Mouse (Mus musculus): ENCODE data around the gene Celsr1. TPM values are rescaled to one million over a fixed set of nuclear protein-coding genes. Genes with fewer than 3 reads are reported as not detected.

Celsr1 gene
- total and polyA plus RNA-seq, 3 experiments: not detected

DNA sequence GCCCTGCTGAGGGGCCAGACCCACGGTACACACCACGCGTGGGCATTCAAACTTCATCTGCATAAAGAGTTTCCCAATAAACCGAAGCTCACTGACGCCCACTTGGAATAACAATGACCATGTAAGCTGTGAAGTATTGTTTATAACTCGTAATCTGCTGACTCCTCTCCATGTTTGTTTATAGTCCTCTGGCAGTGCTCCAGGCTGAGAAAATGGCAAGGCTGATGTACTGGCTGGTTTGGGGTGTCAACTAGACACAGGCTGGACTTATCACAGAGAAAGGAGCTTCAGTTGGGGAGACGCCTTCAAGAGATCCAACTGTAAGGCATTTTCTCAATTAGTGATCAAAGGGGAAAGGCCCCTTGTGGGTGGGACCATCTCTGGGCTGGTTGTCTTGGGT lies 18.6 kb downstream of the Celsr1 start:
- no peak overlapping the region for H3K4me3 ChIP-seq (replicated peaks in 1 of 3; ENCODE audit: low read depth in 2 of 3, low read length in 2 of 3, poor library complexity in 1 of 3)
- no peak overlapping the region for H3K27ac ChIP-seq (ENCODE audit: insufficient read depth, low read depth)
- dilution Hi-C loops (cut with MboI; ENCODE audit: extremely low pct_ligation_motif_present, extremely low pct_unique_long_range_greater_than_20kb, low sequenced_read_pairs) (no loop called here), in situ Hi-C loops (cut with MboI; ENCODE audit: low pct_ligation_motif_present, low pct_unique_long_range_greater_than_20kb, low sequenced_read_pairs) (loop anchor here (25.0 kb wide), 1 partner anchor 403 kb away; no protein-coding TSS in a partner anchor)
- H3K4me1 ChIP-seq (ENCODE audit: control insufficient read depth in 1 of 2, insufficient read depth in 2 of 2): peaks cover 0 to 3% of the 10 kb centered on the region in 2 experiments; a peak in 2 of 4 replicates
- H3K79me2 ChIP-seq (replicated peaks; ENCODE audit: control insufficient read depth, extremely low read depth, insufficient read depth, poor library complexity, severe bottlenecking): no peaks in the 10 kb centered on the region
- no peaks in the 10 kb centered on the region for H3K36me3 ChIP-seq (replicated peaks in 1 of 2; ENCODE audit: control insufficient read depth in 1 of 2, insufficient read depth in 1 of 2, low read length in 1 of 2)
- H3K4me2 ChIP-seq (ENCODE audit: insufficient read depth, low read depth, poor library complexity, severe bottlenecking): no peak overlapping the region
- no peak for DNase-seq (ENCODE audit: extremely low read depth)
- H3K9ac ChIP-seq (ENCODE audit: insufficient read depth, low read depth): no peak overlapping the region
- H3K9me3 ChIP-seq (replicated peaks; ENCODE audit: low read length): peaks cover 9% of the 10 kb centered on the region
- no peak for TF ChIP-seq NELFE (IDR thresholded peaks at IDR 0.05; ENCODE audit: low read depth, low read length)
- no peak for TF ChIP-seq RAD21 (IDR thresholded peaks at IDR 0.05; ENCODE audit: low read depth, low read length)
- TF ChIP-seq MAZ (IDR thresholded peaks at IDR 0.05; ENCODE audit: low read depth, low read length): no peak
- no peak for TF ChIP-seq TBP (conservative IDR thresholded peaks at IDR 0.05; ENCODE audit: low read depth, low read length)
- TF ChIP-seq SIN3A (IDR thresholded peaks at IDR 0.05; ENCODE audit: low read length): no peak
- TF ChIP-seq POLR2AphosphoS2 (IDR thresholded peaks at IDR 0.05; ENCODE audit: low read depth, low read length): no peak
- no peak for TF ChIP-seq ZKSCAN1 (IDR thresholded peaks at IDR 0.05; ENCODE audit: borderline replicate concordance, low read depth, low read length)
- no peak for TF ChIP-seq RCOR1 (conservative IDR thresholded peaks at IDR 0.05; ENCODE audit: low read depth, low read length)
- TF ChIP-seq MAFK (IDR thresholded peaks at IDR 0.05; ENCODE audit: insufficient replicate concordance, low read length): no peak
- H3K27me3 ChIP-seq (replicated peaks): no peaks in the 10 kb centered on the region

DNA sequence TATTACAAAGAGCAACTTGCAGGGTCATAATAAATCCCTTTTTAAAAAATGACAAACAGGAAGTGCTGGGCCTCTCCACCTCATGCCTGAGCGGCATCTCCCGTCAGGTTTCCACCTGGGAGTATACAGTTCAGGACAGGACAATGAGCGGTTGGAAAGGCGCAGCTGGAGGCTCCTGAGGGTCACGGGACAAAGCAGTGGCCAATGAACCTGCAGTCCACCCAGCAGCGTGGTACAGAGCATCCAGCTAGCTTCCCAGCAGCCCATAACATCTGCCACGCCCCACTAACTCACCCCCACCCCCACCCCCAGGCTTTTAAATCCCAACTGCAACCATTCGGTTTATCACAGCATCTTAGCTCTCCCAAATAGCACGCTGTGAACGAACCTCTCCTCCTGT lies 19.9 kb downstream of the Celsr1 start:
- H3K4me1 ChIP-seq (ENCODE audit: control insufficient read depth in 1 of 2, insufficient read depth in 2 of 2): no peaks in the 10 kb centered on the region
- dilution Hi-C loops (cut with MboI; ENCODE audit: extremely low pct_ligation_motif_present, extremely low pct_unique_long_range_greater_than_20kb, low sequenced_read_pairs): no loop called here

DNA sequence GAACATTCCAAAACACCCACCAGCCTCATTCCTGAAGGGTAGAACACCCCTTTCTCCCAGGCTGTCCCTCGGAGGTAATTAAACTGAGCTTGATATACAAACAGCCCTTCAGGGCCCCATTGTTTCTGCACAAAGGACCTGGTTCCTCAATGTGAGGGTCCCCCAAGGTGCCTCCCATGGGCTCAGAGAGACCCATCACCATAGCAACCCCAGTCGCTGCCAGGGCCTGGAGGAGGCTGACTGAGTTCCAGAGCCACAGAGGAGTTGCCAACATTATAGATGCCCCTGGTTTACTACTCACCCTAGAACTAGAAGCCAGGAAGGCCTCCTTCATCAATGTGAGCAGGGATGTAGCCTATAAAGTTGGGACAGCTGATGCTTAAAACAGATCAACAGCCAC lies 20.4 kb downstream of the Celsr1 start:
- no peak overlapping the region for H3K9ac ChIP-seq (ENCODE audit: insufficient read depth, low read depth)
- H3K9me3 ChIP-seq (replicated peaks; ENCODE audit: low read length): no peaks in the 10 kb centered on the region
- in situ Hi-C loops (cut with MboI; ENCODE audit: low pct_ligation_motif_present, low pct_unique_long_range_greater_than_20kb, low sequenced_read_pairs) (loop anchor here (25.0 kb wide), 1 partner anchor 401 kb away; no protein-coding TSS in a partner anchor), dilution Hi-C loops (cut with MboI; ENCODE audit: extremely low pct_ligation_motif_present, extremely low pct_unique_long_range_greater_than_20kb, low sequenced_read_pairs) (no loop called here)
- H3K4me2 ChIP-seq (ENCODE audit: insufficient read depth, low read depth, poor library complexity, severe bottlenecking): no peak overlapping the region
- no peaks in the 10 kb centered on the region for H3K36me3 ChIP-seq (replicated peaks in 1 of 2; ENCODE audit: control insufficient read depth in 1 of 2, insufficient read depth in 1 of 2, low read length in 1 of 2)
- H3K79me2 ChIP-seq (replicated peaks; ENCODE audit: control insufficient read depth, extremely low read depth, insufficient read depth, poor library complexity, severe bottlenecking): no peaks in the 10 kb centered on the region
- TF ChIP-seq KAT2A (IDR thresholded peaks at IDR 0.05; ENCODE audit: insufficient replicate concordance, low read length) (no peak), MXI1 (IDR thresholded peaks at IDR 0.05; ENCODE audit: low read depth, low read length) (no peak)
- H3K4me3 ChIP-seq (replicated peaks in 1 of 3; ENCODE audit: low read depth in 2 of 3, low read length in 2 of 3, poor library complexity in 1 of 3): no peak overlapping the region
- H3K27me3 ChIP-seq (replicated peaks): no peaks in the 10 kb centered on the region
- no peak overlapping the region for H3K27ac ChIP-seq (ENCODE audit: insufficient read depth, low read depth)
- peaks cover 0 to under 1% of the 10 kb centered on the region in 2 experiments; a peak in 2 of 4 replicates for H3K4me1 ChIP-seq (ENCODE audit: control insufficient read depth in 1 of 2, insufficient read depth in 2 of 2)
- DNase-seq (ENCODE audit: extremely low read depth): no peak

More for the DNA sequence above, 19.9 kb downstream of the Celsr1 start:
- no peak for TF ChIP-seq EP300 (IDR thresholded peaks at IDR 0.05; ENCODE audit: low read length)
- TF ChIP-seq SIN3A (IDR thresholded peaks at IDR 0.05; ENCODE audit: low read length): no peak
- no peak for TF ChIP-seq JUND (conservative IDR thresholded peaks at IDR 0.05; ENCODE audit: low read depth, low read length)
- TF ChIP-seq POLR2AphosphoS2 (IDR thresholded peaks at IDR 0.05; ENCODE audit: low read depth, low read length): no peak
- TF ChIP-seq JUN (IDR thresholded peaks at IDR 0.05; ENCODE audit: insufficient read depth, low read depth, low read length): no peak
- no peak for TF ChIP-seq TBP (conservative IDR thresholded peaks at IDR 0.05; ENCODE audit: low read depth, low read length)
- TF ChIP-seq USF1 (IDR thresholded peaks at IDR 0.05; ENCODE audit: low read depth, low read length): no peak
- no peak for TF ChIP-seq CTCF (conservative IDR thresholded peaks at IDR 0.05 in 1 of 2, IDR thresholded peaks at IDR 0.05 in 1 of 2; ENCODE audit: low read depth in 2 of 2, low read length in 2 of 2)
- TF ChIP-seq BHLHE40 (IDR thresholded peaks at IDR 0.05; ENCODE audit: low read depth, low read length): no peak
- TF ChIP-seq KAT2A (IDR thresholded peaks at IDR 0.05; ENCODE audit: insufficient replicate concordance, low read length): no peak
- no peak for TF ChIP-seq ZMIZ1 (IDR thresholded peaks at IDR 0.05; ENCODE audit: low read depth, low read length)
- no peak for DNase-seq (ENCODE audit: extremely low read depth)
- Histone ChIP-seq H3K4me3 (replicated peaks in 1 of 3; ENCODE audit: low read depth in 2 of 3, low read length in 2 of 3, poor library complexity in 1 of 3) (no peak overlapping the region), H3K27ac (ENCODE audit: insufficient read depth, low read depth) (no peak overlapping the region), H3K36me3 (replicated peaks in 1 of 2; ENCODE audit: control insufficient read depth in 1 of 2, insufficient read depth in 1 of 2, low read length in 1 of 2) (no peaks in the 10 kb centered on the region), H3K9ac (ENCODE audit: insufficient read depth, low read depth) (no peak overlapping the region), H3K4me2 (ENCODE audit: insufficient read depth, low read depth, poor library complexity, severe bottlenecking) (no peak overlapping the region), H3K9me3 (replicated peaks; ENCODE audit: low read length) (peaks cover 2% of the 10 kb centered on the region), H3K79me2 (replicated peaks; ENCODE audit: control insufficient read depth, extremely low read depth, insufficient read depth, poor library complexity, severe bottlenecking) (no peaks in the 10 kb centered on the region), H3K27me3 (replicated peaks) (no peaks in the 10 kb centered on the region)
- in situ Hi-C loops (cut with MboI; ENCODE audit: low pct_ligation_motif_present, low pct_unique_long_range_greater_than_20kb, low sequenced_read_pairs): loop anchor here (25.0 kb wide), 1 partner anchor 401 kb away; no protein-coding TSS in a partner anchor
